Mouse (Mus musculus) intestine, postnatal 0 days (tissue): ENCODE results near the gene Fbxo47. TPM values are rescaled to one million over a fixed set of nuclear protein-coding genes. Genes with fewer than 3 reads are reported as not detected.
A peak's percentile ranks its signal among the peaks of the same experiment; 100 is the strongest.

ENCODE experiments used
- ATAC-seq: fragments of 200-750 bp; cut with Nextera tagmentation; 2 replicates; pipeline ENCODE4 v1.8.0; 2017; ENCODE audit warnings: mild to moderate bottlenecking, moderate TSS enrichment, moderate library complexity
- H3K27ac ChIP-seq: fragments of 300-500 bp; sonication (generic); 2 replicates; pipeline ENCODE4 v1.5.1; 2014; ENCODE audit warnings: mild to moderate bottlenecking, low read depth, low read length, moderate library complexity
- H3K27me3 ChIP-seq: fragments of 300-500 bp; sonication (generic); replicated peaks from 2 replicates; pipeline ENCODE4 v1.6.1; 2014; ENCODE audit warnings: low read length, mixed read lengths; ENCODE audit not compliant: control insufficient read depth, insufficient read depth
- H3K36me3 ChIP-seq: fragments of 300-500 bp; sonication (generic); 2 replicates; pipeline ENCODE4 v1.6.1; 2014; ENCODE audit warnings: mild to moderate bottlenecking, moderate library complexity; ENCODE audit not compliant: control insufficient read depth, insufficient read depth
- H3K4me1 ChIP-seq: fragments of 300-500 bp; sonication (generic); replicated peaks from 2 replicates; pipeline ENCODE4 v1.6.1; 2014; ENCODE audit warnings: antibody characterized with exemption, low read length, mixed read lengths; ENCODE audit not compliant: control insufficient read depth, insufficient read depth
- H3K4me2 ChIP-seq: fragments of 300-500 bp; sonication (generic); replicated peaks from 2 replicates; pipeline ENCODE4 v1.6.1; 2014; ENCODE audit warnings: low read depth, mild to moderate bottlenecking, moderate library complexity
- H3K4me3 ChIP-seq: fragments of 300-500 bp; sonication (generic); 2 replicates; pipeline ENCODE4 v1.5.1; 2014; ENCODE audit warnings: low read depth, low read length
- H3K9ac ChIP-seq: fragments of 300-500 bp; sonication (generic); 2 replicates; pipeline ENCODE4 v1.6.1; 2014; ENCODE audit warnings: mild to moderate bottlenecking, low read depth, low read length
- H3K9me3 ChIP-seq: fragments of 300-500 bp; sonication (generic); 2 replicates; pipeline ENCODE4 v1.6.1; 2016; ENCODE audit warnings: mixed run types; ENCODE audit not compliant: control insufficient read depth
- CTCF ChIP-seq: sonication (generic); IDR thresholded peaks from 2 replicates; pipeline ENCODE4 v1.5.1; 2016; ENCODE audit warnings: low read depth, mild to moderate bottlenecking, control low read depth, antibody characterized with exemption, moderate library complexity
- WGBS: fragments of 180-500 bp; shearing (Covaris S2); extraction: QIAGEN DNeasy Blood & Tissue Kit; methylation state at CpG from one replicate; pipeline ENCODE4 v1.1.7; 2014; 5-methylcytosine and 5-hydroxymethylcytosine counted together
- polyA plus RNA-seq: library from polyadenylated mRNA; unstranded; fragments of >200 nt; fragmentation: Nextera tagmentation; extraction: Ambion mirVana; gene quantifications from 2 replicates; pipeline ENCODE4 v1.2.1, GENCODE M21; 2015

The Fbxo47 gene
- polyA plus RNA-seq, 1 experiment from 2014 or later, result 0.83 TPM

DNA sequence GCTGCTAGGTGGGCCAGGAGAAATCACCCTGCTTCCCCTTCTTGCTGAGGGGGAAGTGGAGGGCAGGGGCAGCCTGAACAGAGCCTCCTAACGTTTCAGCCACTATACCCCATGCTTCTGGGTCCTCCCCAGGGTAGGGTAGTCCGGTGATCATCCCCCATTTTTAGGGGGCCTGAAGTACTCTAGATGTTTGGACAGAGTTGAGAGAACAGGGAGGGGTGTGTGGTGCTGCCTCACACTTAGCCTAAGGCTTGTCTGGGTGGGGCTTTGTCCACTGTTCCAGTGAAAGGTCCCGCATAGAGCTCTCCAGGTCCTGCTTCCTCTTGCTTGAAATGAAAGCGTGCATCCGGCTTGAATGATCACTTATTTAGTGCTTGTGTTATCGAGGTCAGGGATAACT is 53.5 kb downstream of the Fbxo47 start:
- 70% methylated on average over 6 of the region's 6 CpGs for WGBS

DNA sequence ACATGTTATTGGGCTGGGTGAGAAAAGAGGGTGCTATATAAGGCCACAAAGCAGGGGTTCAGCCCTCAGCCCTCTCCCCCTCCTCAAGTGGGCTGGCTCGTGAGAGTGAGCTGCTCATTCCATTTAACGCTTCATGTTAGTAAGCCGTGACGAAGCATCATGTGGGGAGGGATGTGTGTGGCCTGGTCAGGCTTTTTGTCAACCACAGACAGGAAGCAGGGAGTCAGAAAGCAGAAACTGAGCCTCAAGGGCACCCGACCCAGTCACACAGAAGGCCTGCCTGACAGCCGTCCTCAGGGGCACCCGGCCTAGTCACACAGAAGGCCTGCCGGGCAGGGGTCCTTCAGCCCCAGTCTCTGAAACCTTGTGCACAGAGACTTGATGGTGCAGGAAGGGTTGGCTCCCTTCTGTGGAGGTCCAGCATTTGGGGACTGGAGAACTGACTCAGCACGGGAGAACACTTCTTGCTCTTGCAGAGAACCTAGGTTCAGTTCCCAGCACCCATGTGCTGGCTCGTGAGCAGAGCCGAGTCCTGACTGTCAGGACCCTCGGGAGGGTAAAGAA is 54.0 kb downstream of the Fbxo47 start:
- Histone ChIP-seq H3K27ac (no peak overlapping the region), H3K9ac (no peak overlapping the region), H3K27me3 (no peaks in the 10 kb centered on the region), H3K4me3 (no peak overlapping the region), H3K36me3 (peaks cover 76% of the 10 kb centered on the region), H3K9me3 (no peaks in the 10 kb centered on the region), H3K4me2 (no peak overlapping the region), H3K4me1 (peaks cover 7% of the 10 kb centered on the region; the same call in 1 of the 2 replicates)
- 85% methylated on average over 12 of the region's 12 CpGs for WGBS
- ATAC-seq, result no peak
- TF ChIP-seq CTCF, result no peak

More for the DNA sequence above, 53.5 kb downstream of the Fbxo47 start:
- no peak overlapping the region for H3K27ac ChIP-seq
- H3K4me3 ChIP-seq, result no peak overlapping the region
- no peak for ATAC-seq
- TF ChIP-seq CTCF, result no peak
- no peak overlapping the region for H3K9ac ChIP-seq
- peaks cover 76% of the 10 kb centered on the region for H3K36me3 ChIP-seq
- H3K4me2 ChIP-seq, result no peak overlapping the region
- H3K9me3 ChIP-seq, result no peaks in the 10 kb centered on the region
- H3K27me3 ChIP-seq, result no peaks in the 10 kb centered on the region
- peaks cover 7% of the 10 kb centered on the region; the same call in 1 of the 2 replicates for H3K4me1 ChIP-seq

GRCm38 (mm10) chr11:97829365-97829764 is 54.6 kb downstream of the Fbxo47 start:
- Histone ChIP-seq H3K27me3 (no peaks in the 10 kb centered on the region), H3K9me3 (no peaks in the 10 kb centered on the region), H3K36me3 (peaks cover 76% of the 10 kb centered on the region), H3K4me2 (no peak overlapping the region), H3K9ac (no peak overlapping the region), H3K4me3 (no peak overlapping the region), H3K4me1 (peaks cover 7% of the 10 kb centered on the region; the same call in 1 of the 2 replicates), H3K27ac (no peak overlapping the region)
- no peak for TF ChIP-seq CTCF
- ATAC-seq, result no peak
- 89% methylated on average over 7 of the region's 7 CpGs for WGBS

GRCm38 (mm10) chr11:97827654-97828053 is 56.3 kb downstream of the Fbxo47 start:
- Histone ChIP-seq H3K27ac (no peak overlapping the region), H3K36me3 (peaks cover 74% of the 10 kb centered on the region), H3K27me3 (no peaks in the 10 kb centered on the region), H3K4me3 (no peak overlapping the region), H3K4me1 (peaks cover 7% of the 10 kb centered on the region; the same call in 1 of the 2 replicates), H3K4me2 (no peak overlapping the region), H3K9ac (no peak overlapping the region), H3K9me3 (no peaks in the 10 kb centered on the region)
- WGBS, result 88% methylated on average over 6 of the region's 6 CpGs
- TF ChIP-seq CTCF, result no peak
- ATAC-seq, result no peak

GRCm38 (mm10) chr11:97826414-97826813 is 57.5 kb downstream of the Fbxo47 start:
- TF ChIP-seq CTCF, result no peak
- 44% methylated on average over 7 of the region's 7 CpGs for WGBS
- Histone ChIP-seq H3K4me3 (no peak overlapping the region), H3K27ac (peak overlapping the region; percentile 28; the same call in 1 of the 2 replicates), H3K9me3 (no peaks in the 10 kb centered on the region), H3K4me2 (no peak overlapping the region), H3K27me3 (no peaks in the 10 kb centered on the region), H3K36me3 (peaks cover 65% of the 10 kb centered on the region), H3K9ac (no peak overlapping the region), H3K4me1 (peaks cover 7% of the 10 kb centered on the region; the same call in 1 of the 2 replicates)
- no peak for ATAC-seq

DNA sequence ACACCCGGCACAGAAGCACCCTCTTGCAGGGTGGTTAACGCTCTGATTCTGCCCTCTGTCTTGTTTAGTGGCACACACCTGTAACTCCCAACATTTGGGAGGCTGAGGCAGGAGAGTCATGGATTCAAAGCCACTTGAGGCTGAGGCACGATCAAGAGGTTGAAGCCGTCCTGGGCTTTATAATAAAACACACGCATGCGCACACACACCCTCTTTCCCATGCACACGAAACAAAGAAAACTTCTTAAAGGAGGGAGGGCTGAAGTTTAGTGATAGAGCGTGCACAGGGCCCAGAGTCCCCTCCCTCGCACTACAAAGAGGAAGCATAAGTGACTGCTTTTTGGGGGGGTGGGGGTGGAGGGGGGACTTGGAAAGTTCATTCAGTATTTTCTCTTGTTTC is 58.0 kb downstream of the Fbxo47 start:
- Histone ChIP-seq H3K4me3 (no peak overlapping the region), H3K27ac (peak overlapping the region; percentile 28; the same call in 1 of the 2 replicates), H3K4me1 (peaks cover 7% of the 10 kb centered on the region; the same call in 1 of the 2 replicates), H3K9ac (no peak overlapping the region), H3K36me3 (peaks cover 68% of the 10 kb centered on the region), H3K4me2 (no peak overlapping the region), H3K9me3 (no peaks in the 10 kb centered on the region), H3K27me3 (no peaks in the 10 kb centered on the region)
- no peak for TF ChIP-seq CTCF
- 54% methylated on average over 9 of the region's 9 CpGs for WGBS
- ATAC-seq, result no peak

DNA sequence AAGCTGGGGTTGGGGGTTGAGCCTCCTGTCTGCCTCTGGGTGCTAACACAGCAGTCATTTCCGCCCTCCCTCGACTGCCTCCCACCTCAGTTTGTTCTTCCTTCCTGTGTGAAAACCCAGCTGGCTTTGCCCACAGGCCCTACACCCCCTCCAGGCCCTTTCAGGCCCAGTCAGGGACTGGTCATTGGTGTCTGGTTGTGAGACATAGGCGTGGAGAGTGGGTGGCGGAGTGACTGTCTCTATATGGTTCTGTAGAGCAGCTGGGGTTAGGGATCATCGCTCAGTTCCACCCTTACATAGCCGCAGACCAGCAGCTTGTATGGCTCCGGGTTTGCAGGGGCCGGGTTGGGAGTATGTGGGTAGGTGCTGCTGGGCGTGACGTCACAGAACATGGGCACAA is 58.7 kb downstream of the Fbxo47 start:
- 80% methylated on average over 10 of the region's 10 CpGs for WGBS
- no peak overlapping the region for H3K27ac ChIP-seq
- no peak overlapping the region for H3K4me2 ChIP-seq

More for the DNA sequence above, 58.7 kb downstream of the Fbxo47 start:
- Histone ChIP-seq H3K27me3 (no peaks in the 10 kb centered on the region), H3K4me1 (peaks cover 9% of the 10 kb centered on the region; the same call in 1 of the 2 replicates), H3K4me3 (no peak overlapping the region), H3K9me3 (no peaks in the 10 kb centered on the region), H3K9ac (no peak overlapping the region), H3K36me3 (peaks cover 71% of the 10 kb centered on the region)
- no peak for ATAC-seq
- TF ChIP-seq CTCF, result no peak
